Mouse (Mus musculus) bone marrow macrophage, adult 2 months (primary cell): Measurements from ENCODE around the gene Sept10.

ENCODE experiments used
- CTCF ChIP-seq: IDR thresholded peaks from 2 replicates; pipeline ENCODE4 v1.5.1; 2012; ENCODE audit warnings: low read depth, mild to moderate bottlenecking, low read length, moderate library complexity
- POLR2A ChIP-seq: IDR thresholded peaks from 2 replicates; pipeline ENCODE4 v1.6.1; 2012; ENCODE audit warnings: mild to moderate bottlenecking, low read depth, low read length, borderline replicate concordance

- TF ChIP-seq POLR2A (no peak), CTCF (no peak)
Observed at GRCm38 (mm10) chr10:59115691-59116090, 106.0 kb downstream of the Sept10 start.
